Mouse (Mus musculus) E14TG2a.4 (cell line): ENCODE data around the gene Gm20388.

Experiments used
- H3K27me3 ChIP-seq: 2 replicates; pipeline ENCODE4 v1.6.1; 2014; ENCODE audit warnings: low read length, control low read depth; ENCODE audit not compliant: insufficient read depth
- H3K36me3 ChIP-seq: 2 replicates; pipeline ENCODE4 v1.6.1; 2014; ENCODE audit warnings: low read length, control low read depth; ENCODE audit not compliant: insufficient read depth
- H3K4me1 ChIP-seq: replicated peaks from 2 replicates; pipeline ENCODE4 v1.6.1; 2014; ENCODE audit warnings: low read depth, low read length, control low read depth
- H3K4me3 ChIP-seq: replicated peaks from 2 replicates; pipeline ENCODE4 v1.5.1; 2014; ENCODE audit warnings: mild to moderate bottlenecking, low read length
- H3K9me3 ChIP-seq: 2 replicates; pipeline ENCODE4 v1.6.1; 2014; ENCODE audit warnings: low read length, control low read depth
- CTCF ChIP-seq: conservative IDR thresholded peaks from 2 replicates; pipeline ENCODE4 v1.5.1; 2014; ENCODE audit warnings: low read length
- NANOG ChIP-seq: IDR thresholded peaks from 2 replicates; pipeline ENCODE4 v1.6.1; 2014; ENCODE audit warnings: borderline replicate concordance, low read length, mixed read lengths
- POU5F1 ChIP-seq: IDR thresholded peaks from 2 replicates; pipeline ENCODE4 v1.6.1; 2014; ENCODE audit warnings: low read length, borderline replicate concordance

Gm20388 gene

GRCm38 (mm10) chr8:120104721-120105272 is 194.2 kb downstream of the Gm20388 start:
- Histone ChIP-seq H3K36me3 (0 out of 2 replicates have a peak, but pooled peaks cover 4% of the 10 kb centered on the region), H3K4me3 (peak overlapping the region; percentile 57), H3K4me1 (peaks cover 60% of the 10 kb centered on the region), H3K9me3 (no peaks in the 10 kb centered on the region), H3K27me3 (peaks cover 5% of the 10 kb centered on the region; the same call in 1 of the 2 replicates)
- TF ChIP-seq CTCF (no peak), NANOG (no peak), POU5F1 (no peak)

GRCm38 (mm10) chr8:120109149-120109548 is 198.5 kb downstream of the Gm20388 start:
- Histone ChIP-seq H3K27me3 (peaks cover 19% of the 10 kb centered on the region), H3K9me3 (no peaks in the 10 kb centered on the region), H3K4me1 (peaks cover 57% of the 10 kb centered on the region), H3K4me3 (no peak overlapping the region), H3K36me3 (no peaks in the 10 kb centered on the region)
- TF ChIP-seq POU5F1 (no peak), NANOG (no peak), CTCF (no peak)

- Histone ChIP-seq H3K4me1 (peaks cover 42% of the 10 kb centered on the region), H3K4me3 (no peak overlapping the region), H3K9me3 (no peaks in the 10 kb centered on the region), H3K27me3 (peaks cover 37% of the 10 kb centered on the region), H3K36me3 (no peaks in the 10 kb centered on the region)
- TF ChIP-seq CTCF (no peak), NANOG (no peak), POU5F1 (no peak)
Observed at GRCm38 (mm10) chr8:120110966-120111365, 200.3 kb downstream of the Gm20388 start.

GRCm38 (mm10) chr8:120111382-120111781 is 200.7 kb downstream of the Gm20388 start:
- TF ChIP-seq NANOG (no peak), POU5F1 (no peak)
- H3K4me1 ChIP-seq = peaks cover 38% of the 10 kb centered on the region
- no peaks in the 10 kb centered on the region for H3K9me3 ChIP-seq
- no peak overlapping the region for H3K4me3 ChIP-seq
- H3K36me3 ChIP-seq = no peaks in the 10 kb centered on the region
- peaks cover 42% of the 10 kb centered on the region for H3K27me3 ChIP-seq

- H3K4me3 ChIP-seq = no peak overlapping the region
- TF ChIP-seq CTCF (no peak), NANOG (no peak), POU5F1 (no peak)
Observed at GRCm38 (mm10) chr8:120112535-120112934, 201.9 kb downstream of the Gm20388 start.

GRCm38 (mm10) chr8:120113306-120113705 is 202.7 kb downstream of the Gm20388 start:
- H3K4me3 ChIP-seq = peak overlapping the region; percentile 89
- no peaks in the 10 kb centered on the region for H3K36me3 ChIP-seq
- H3K4me1 ChIP-seq = peaks cover 33% of the 10 kb centered on the region
- H3K9me3 ChIP-seq = no peaks in the 10 kb centered on the region
- H3K27me3 ChIP-seq = peaks cover 59% of the 10 kb centered on the region
- TF ChIP-seq POU5F1 (no peak), CTCF (no peak), NANOG (no peak)

More at GRCm38 (mm10) chr8:120112535-120112934, 201.9 kb downstream of the Gm20388 start:
- H3K36me3 ChIP-seq = no peaks in the 10 kb centered on the region
- peaks cover 33% of the 10 kb centered on the region for H3K4me1 ChIP-seq
- H3K27me3 ChIP-seq = peaks cover 51% of the 10 kb centered on the region
- no peaks in the 10 kb centered on the region for H3K9me3 ChIP-seq

- peaks cover 33% of the 10 kb centered on the region for H3K4me1 ChIP-seq
- TF ChIP-seq CTCF = no peak
- no peaks in the 10 kb centered on the region for H3K36me3 ChIP-seq
- H3K9me3 ChIP-seq = no peaks in the 10 kb centered on the region
- H3K4me3 ChIP-seq = peak within 1 kb of the TSS; percentile 89
- H3K27me3 ChIP-seq = peaks cover 64% of the 10 kb centered on the region
Observed at GRCm38 (mm10) chr8:120113758-120114255, 203.2 kb downstream of the Gm20388 start, which contains the start of gene 6430548M08Rik. TSS of gene 6430548M08Rik (plus strand) at chr8:120114152.

GRCm38 (mm10) chr8:120114315-120114841 is 203.7 kb downstream of the Gm20388 start:
- peak overlapping the region; percentile 89 for H3K4me3 ChIP-seq
- H3K27me3 ChIP-seq = peaks cover 69% of the 10 kb centered on the region
- TF ChIP-seq NANOG (no peak), POU5F1 (no peak)
- no peaks in the 10 kb centered on the region for H3K9me3 ChIP-seq
- H3K4me1 ChIP-seq = peaks cover 30% of the 10 kb centered on the region
- no peaks in the 10 kb centered on the region for H3K36me3 ChIP-seq

GRCm38 (mm10) chr8:120116600-120116999 is 206.0 kb downstream of the Gm20388 start:
- H3K9me3 ChIP-seq = no peaks in the 10 kb centered on the region
- peaks cover 12% of the 10 kb centered on the region for H3K4me1 ChIP-seq
- TF ChIP-seq CTCF (no peak), POU5F1 (no peak), NANOG (no peak)
- H3K36me3 ChIP-seq = no peaks in the 10 kb centered on the region
- H3K27me3 ChIP-seq = peaks cover 82% of the 10 kb centered on the region
- H3K4me3 ChIP-seq = no peak overlapping the region
